Mouse (Mus musculus): ENCODE measurements around the gene Nrxn3.

The Nrxn3 gene

DNA sequence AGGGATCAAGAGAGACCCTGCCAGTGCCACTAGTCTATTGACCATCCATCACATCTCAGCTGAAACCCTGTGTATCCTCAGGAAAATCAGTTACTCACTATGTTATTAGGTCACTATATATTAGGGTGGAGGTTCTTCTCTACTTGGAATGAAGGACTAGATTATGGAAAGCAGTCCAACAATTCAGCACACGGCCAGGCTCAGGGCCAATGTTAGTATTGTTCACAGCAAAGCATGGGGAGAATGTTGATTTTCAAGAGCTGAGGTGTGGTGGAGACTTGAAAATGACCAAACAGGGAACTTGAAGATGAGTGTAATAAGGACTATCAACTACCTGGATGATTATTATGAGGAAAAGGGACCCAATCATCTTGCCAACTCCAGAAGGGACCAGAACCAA, 1209.7 kb downstream of the Nrxn3 start:
- in situ Hi-C loops (cut with MboI, MseI), result no loop called here

DNA sequence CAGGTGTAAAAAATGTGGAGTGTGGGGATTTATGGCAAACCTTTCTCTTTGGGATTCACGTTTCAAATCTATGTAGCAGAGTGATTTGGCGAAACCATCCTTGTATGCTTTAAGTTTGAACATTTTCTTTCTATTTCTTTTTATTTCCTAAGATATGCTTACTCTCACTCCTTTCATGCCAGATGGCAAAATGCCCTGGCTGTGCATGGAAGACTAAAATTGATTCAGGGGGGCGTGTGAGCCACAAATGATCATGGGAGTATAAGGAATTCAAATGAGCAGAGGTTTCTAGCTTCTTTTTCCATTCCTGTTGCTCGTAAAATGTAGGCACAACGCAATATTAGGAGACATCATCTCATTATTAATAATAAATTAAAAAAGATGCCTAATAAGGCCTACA, 1211.0 kb downstream of the Nrxn3 start:
- in situ Hi-C loops (cut with MboI, MseI), result no loop called here

DNA sequence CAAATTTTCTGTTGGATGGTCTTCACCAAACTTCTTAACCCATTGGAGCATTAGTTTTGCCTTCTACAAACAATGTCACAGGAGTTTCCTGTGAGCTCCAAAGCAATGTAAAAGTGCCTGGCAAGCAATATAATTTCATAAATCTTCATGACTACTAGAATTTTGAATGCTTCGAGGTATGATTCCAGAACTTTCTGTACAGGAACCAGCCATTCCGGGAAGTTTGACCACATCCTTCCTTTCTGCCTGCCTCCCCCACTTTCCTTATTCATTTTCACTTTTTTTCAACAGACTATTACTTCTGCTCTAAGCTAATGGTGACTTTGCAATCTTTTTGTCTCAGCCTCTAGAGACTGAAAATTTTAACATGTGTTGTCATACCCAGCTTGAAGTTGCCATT, 1218.1 kb downstream of the Nrxn3 start:
- in situ Hi-C loops (cut with MboI, MseI), result no loop called here

DNA sequence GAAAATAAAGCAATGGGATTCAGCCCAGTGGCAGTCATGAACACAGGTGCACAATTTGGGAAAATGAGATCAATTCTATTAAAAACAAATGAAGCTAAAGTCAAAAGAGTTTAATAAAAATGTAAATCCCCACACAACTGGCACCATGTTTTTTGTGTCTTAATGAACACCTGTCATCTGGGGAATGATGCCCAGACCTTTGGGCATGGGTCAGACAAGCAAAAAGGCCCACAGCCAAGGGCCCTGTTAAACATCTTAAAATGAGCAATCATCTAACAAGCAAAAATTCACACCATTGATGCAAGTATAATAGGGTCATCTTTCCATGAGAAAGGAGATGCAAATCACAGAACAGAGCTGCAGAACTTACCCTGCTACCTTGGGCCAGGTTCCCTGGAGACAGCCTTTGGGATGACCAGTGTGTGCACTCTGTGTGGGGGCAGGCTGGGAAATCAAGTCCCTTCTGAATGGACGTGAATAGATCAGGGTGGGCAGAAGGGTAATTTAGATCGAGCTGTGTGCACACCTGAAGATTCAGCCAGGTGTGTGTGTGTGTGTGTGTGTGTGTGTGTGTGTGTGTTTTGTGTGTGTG, 1223.3 kb downstream of the Nrxn3 start:
- in situ Hi-C loops (cut with MboI, MseI), result no loop called here

GRCm38 (mm10) chr12:89946522-89946921, 1223.8 kb downstream of the Nrxn3 start:
- in situ Hi-C loops (cut with MboI, MseI), result no loop called here

DNA sequence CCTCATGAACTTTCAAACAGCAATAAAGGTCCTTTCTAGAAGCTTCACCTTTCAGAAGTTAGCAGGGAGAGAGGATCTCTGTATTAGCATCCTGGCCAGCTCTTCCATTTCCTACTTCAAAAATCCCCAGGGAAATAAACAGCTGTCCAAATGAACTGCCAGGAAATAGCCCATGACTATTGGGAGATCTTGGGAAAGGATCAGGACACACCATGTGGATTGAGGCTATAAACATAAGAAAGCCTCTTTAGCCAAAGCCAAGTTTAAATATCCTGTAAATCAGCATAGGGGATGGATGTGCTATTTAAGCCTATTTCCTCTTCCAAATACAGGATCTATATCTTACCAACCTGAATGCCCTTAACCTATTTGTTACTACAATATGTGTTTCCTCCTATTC, 1230.6 kb downstream of the Nrxn3 start:
- in situ Hi-C loops (cut with MboI, MseI), result no loop called here

DNA sequence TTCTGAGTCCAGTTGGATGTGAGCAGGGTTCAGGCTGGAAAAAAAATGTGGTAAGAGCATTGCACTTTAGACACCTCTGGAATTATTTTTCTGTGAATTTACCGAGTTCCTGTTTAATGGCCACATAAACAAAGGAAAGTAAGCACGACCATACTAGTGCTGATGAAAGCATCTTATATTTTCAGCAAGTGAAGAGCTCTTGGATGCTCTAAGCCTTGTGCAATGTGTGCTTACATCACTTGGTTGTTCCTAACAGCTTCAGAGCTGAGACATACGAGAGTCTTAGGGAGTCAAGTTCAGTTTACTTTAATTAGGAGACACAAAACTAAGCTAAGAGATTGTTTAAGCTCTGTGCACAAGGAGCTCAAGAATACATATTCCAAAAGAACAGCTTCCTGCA, 1231.0 kb downstream of the Nrxn3 start:
- in situ Hi-C loops (cut with MboI, MseI), result no loop called here

DNA sequence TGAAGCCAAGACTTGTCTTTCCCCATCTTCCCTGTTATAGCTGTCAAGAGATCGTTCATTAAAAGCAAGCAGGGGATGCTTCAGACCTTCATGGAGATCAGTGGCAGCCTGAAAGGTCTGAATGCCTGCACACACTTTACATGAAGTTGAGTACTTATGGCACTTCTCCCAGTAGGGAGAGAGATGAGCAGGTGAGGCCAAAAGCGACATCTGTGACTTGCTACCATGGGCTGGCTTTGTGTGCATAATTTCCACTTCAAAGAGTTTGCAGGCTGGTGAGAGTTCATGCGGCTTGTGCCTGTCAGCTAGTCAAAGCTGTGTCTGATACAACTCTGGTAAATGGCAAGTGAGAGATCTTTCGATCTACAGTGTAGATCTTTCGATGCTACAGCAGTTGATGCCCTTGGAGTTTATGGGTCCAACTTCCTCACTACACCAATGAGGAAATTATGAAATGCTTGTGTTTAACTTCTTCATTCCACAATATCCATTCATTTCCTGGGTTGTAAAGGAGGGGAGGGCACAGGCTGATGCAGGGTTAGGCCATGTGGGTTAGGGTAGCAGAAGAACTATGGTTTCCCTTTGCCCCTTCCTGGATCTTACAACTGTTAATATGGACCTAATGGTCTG, 1231.9 kb downstream of the Nrxn3 start:
- in situ Hi-C loops (cut with MboI, MseI), result no loop called here

GRCm38 (mm10) chr12:89963073-89963472, 1240.4 kb downstream of the Nrxn3 start:
- in situ Hi-C loops (cut with MboI, MseI), result no loop called here

- in situ Hi-C loops (cut with MboI, MseI), result no loop called here
Observed at GRCm38 (mm10) chr12:89976648-89977047, 1254.0 kb downstream of the Nrxn3 start.

GRCm38 (mm10) chr12:89977479-89977878, 1254.8 kb downstream of the Nrxn3 start:
- in situ Hi-C loops (cut with MboI, MseI), result no loop called here

DNA sequence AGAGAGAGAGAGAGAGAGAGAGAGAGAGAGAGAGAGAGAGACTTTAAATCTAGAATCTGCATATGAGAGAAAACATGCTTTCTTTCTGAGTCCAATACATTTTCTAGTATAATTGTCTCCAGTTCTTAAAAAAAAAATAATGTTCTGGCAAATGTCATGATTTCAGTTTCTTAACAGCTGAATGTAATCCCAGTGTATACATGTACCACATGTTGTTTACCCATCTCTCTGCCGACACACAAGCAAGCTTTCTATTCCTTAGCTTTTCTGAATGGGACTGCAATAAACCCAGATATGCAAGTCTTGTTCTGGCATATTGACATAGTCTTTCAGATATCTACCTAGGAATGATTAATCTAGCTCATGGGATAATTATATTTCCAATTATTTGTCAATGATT, 1256.5 kb downstream of the Nrxn3 start:
- in situ Hi-C loops (cut with MboI, MseI), result no loop called here

DNA sequence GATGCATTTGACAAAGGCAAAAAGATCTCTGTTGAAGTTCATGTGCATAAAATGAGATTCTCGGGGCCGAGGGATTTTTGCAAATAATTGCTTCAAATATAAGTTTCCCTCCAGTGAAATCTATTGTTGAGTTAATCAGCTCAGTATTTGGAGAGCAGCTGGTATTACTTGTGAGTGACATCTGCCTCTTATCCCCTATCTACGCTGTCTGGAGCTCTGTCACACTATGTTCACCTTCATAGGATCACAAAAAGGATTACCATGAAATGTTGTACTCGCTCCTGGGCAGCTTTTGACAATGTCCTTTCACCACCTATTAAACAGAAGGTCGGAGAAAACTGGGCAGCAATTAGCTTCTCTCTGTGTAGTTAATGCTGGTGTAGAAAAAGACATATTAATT, 1259.8 kb downstream of the Nrxn3 start:
- in situ Hi-C loops (cut with MboI, MseI), result no loop called here

DNA sequence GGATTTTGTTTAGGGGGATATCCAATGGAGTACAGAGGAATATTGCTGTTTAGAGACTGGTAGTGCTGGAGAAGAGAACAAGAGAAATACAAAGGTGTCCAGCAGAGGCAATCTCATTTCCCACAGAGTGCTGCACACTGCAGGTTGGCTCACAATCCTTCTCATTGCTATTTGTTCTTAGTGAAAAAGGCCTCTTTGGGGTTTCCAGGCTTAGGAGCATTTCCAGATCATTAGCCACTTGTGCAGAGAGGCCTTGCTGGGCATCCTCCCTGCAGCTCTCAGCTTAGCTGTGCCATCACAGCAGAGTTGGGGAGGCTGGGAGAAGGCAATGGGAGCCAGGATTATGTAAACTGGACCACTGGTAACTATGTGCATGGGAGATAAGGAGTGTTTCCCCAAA, 1260.7 kb downstream of the Nrxn3 start:
- in situ Hi-C loops (cut with MboI, MseI), result no loop called here

GRCm38 (mm10) chr12:89986219-89986618, 1263.5 kb downstream of the Nrxn3 start:
- in situ Hi-C loops (cut with MboI, MseI), result no loop called here

DNA sequence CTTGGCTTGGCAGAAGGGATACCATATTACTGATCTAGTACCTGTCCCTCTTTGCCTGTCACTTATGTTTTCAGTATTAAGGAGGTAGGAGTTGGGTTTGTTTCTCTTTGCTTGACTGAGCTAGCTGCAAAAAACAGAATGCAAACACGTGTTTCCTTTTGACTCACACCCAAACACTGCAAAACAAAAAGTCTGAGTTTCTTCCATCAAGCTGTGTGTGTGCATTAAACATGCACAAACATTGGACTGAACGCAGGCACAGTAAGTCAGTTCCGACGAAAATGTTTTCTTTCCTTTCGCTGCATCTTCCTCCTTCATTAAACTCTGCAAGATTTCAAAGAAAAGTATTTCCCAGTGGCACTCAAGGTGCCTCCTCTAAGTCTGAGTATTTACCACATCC, 1270.6 kb downstream of the Nrxn3 start:
- in situ Hi-C loops (cut with MboI, MseI), result no loop called here

DNA sequence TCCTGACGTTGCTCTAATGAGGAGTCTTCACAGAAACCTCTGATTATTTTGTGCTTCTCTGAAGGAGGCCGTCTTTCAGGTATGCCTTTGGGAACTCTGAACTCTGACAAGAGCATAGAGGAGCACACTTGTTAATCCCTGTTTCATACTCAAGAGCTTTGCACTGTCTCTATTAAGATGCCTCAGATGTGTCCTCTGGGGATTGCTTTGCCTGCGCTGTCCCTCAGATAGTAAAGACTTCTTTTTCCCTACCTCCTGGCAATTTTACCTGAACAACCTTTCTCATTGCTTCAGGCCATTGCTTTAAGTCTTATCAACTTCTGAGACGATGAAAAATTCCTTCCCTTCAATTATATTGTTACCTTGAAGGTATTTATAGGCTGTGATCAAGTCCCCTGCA, 1272.7 kb downstream of the Nrxn3 start:
- in situ Hi-C loops (cut with MboI, MseI), result no loop called here

DNA sequence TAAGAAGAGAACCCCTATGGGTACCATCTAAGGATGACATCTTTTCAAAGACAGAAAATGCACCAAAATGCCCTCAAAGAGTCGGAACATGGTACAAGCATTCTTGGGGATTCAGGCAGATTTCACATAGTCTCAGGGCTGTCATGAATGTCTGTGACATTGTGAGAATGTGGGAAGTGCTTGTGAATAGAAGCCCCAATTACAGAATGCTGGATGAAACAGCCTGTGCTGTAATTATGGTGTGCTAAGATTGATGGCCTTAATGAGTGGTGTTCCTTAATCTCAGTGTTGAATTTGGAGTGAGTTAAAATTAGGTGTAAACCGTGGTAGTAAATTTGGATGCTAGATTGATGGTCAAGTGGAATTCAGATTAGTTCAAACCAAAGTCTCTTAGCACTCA, 1287.6 kb downstream of the Nrxn3 start:
- in situ Hi-C loops (cut with MboI, MseI), result no loop called here

GRCm38 (mm10) chr12:90013958-90014357, 1291.3 kb downstream of the Nrxn3 start:
- in situ Hi-C loops (cut with MboI, MseI), result no loop called here

GRCm38 (mm10) chr12:90027023-90027422, 1304.3 kb downstream of the Nrxn3 start:
- in situ Hi-C loops (cut with MboI, MseI), result no loop called here

- in situ Hi-C loops (cut with MboI, MseI), result no loop called here
Observed at GRCm38 (mm10) chr12:90041038-90041437, 1318.4 kb downstream of the Nrxn3 start.

- in situ Hi-C loops (cut with MboI, MseI), result no loop called here
Observed at GRCm38 (mm10) chr12:90056256-90056655, 1333.6 kb downstream of the Nrxn3 start.

DNA sequence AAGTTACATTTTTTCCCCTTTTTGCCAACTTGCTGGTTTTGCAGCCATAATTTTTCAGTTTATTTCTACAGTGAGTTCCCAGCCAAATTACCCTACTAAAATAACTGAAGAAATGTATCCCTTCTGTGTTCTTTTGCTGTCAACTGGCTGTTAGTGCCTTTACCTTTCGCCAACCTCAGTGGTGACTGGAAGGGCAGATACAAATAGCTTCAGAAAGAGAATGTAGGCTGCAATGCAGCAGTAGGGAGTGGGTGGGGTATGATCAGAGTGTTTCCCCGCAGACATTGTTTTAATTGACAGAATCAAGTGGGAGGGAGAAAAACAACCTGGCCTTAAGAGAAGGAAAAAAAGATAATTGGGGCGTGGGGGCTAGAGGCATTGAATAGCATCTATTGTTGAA, 1337.1 kb downstream of the Nrxn3 start:
- in situ Hi-C loops (cut with MboI, MseI), result no loop called here

- in situ Hi-C loops (cut with MboI, MseI), result no loop called here
Observed at GRCm38 (mm10) chr12:90061312-90061711, 1338.6 kb downstream of the Nrxn3 start.
